Mouse (Mus musculus) right cerebral cortex, postnatal 10 days (tissue): Measurements from ENCODE around the gene Mthfd1.

Source experiments
- DNase-seq, 2 experiments: peaks; one replicate each; pipeline ENCODE4 v3.0.0; 2021; ENCODE audit warnings: low spot score in 2 of 2

Gene Mthfd1

DNA sequence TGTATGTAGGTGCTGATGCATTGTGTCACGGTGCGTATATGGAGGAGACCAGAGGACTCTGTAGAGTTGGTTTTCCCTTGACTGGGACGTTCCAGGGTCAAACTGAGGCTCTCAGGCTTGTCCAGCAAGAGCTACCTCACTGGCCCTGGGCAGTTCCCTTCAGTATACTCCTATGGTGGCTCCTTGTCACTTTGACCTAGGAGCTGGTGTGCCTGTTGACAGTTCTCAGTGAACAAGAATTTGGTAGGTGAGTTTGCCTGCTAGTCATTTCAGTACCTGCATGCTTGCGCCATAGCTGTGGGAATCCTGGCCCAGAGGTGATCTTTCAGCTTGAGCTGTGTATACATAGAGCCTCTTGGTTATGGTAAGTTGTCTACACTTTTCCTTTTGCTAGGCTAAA lies 7.8 kb downstream of the Mthfd1 start:
- DNase-seq = no peak

DNA sequence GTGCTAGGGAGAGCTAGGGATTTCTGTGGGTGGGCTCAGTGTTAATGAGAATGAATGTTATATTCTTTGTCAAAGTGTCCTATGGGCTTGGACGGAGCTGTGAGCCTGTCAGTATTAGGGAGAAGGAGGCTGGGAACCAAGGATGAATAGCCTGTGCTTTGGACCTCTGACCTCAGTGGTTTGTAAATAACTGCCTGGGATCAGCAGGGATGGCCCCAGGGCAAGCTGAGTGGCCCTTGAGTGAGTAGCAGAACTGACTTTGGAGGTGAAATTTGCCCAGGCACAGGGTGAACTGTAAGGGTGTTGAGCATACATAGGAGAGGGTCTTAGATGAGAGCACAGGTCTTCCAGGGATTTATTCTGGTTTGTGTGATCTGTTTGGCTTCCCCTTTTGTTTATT lies 8.8 kb downstream of the Mthfd1 start:
- DNase-seq = no peak

DNA sequence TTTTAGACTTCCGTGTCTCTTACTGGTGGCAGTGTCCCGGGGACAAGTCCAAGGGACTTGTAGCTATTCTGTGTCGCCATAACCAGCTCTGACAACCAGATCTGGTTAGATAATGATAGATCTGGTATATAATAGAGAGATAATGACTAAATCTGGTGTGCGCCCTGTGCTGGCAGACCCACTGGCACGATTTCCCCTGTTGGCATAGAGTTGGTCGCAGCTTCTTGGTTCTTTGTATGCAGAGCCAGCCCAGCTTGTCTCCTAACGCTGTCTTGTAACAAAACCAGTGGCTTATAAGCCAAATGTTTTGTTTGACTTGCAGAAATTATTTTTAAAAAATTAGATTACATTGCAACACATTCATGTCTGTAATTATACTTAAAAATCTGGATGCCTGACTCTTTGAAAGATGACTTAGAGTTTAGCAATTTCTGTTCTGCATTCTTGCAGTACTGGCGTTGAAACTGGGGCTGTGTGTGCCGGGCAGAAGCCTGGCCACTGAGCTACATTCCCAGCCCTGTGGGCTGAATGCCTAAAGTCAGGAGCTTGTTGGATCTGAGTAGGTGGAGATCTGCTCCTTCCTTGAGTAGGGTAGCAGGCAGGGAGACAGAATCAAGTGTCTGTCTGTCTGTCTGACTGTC lies 9.3 kb downstream of the Mthfd1 start:
- DNase-seq = peak; percentile 75 to 78

DNA sequence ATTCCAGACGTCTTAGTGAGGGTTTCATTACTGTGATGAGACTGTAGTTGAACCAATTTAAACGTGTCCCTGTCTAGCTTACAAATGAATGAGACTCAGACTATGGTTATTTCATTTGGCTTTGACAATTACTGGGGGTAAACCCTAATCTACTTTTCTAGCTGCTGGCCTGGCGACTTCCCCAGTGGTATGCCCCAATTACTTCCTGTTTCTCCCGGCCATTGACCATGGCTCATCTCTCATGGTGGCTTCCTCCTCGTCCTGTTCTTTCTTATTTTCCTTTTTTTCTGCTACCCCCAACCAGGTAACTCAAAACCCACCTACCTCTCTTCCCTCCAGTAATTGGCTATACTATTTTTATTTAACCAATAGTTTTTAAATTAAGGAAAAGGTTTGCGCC lies 9.9 kb downstream of the Mthfd1 start:
- no peak for DNase-seq

DNA sequence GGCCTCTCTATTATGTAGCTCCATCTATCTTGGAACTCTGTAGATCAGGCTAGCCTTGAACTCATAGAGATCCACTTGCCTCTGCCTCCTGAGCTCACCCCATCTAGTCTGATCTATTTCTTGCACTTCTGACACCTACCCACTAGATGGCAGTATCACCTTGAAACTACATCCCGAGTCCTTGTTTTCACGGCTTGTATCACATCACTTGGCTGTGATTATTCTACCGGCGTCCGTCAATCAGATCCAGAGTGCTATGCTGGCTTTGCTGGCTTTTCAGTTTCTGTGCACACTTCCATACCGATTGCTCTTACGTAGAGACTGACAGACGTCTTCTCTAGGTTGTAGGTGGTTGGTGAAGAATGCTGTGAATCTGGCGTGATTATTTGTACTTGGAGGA lies 11.8 kb downstream of the Mthfd1 start:
- peak in 1 of 2 experiments; percentile 46 for DNase-seq

DNA sequence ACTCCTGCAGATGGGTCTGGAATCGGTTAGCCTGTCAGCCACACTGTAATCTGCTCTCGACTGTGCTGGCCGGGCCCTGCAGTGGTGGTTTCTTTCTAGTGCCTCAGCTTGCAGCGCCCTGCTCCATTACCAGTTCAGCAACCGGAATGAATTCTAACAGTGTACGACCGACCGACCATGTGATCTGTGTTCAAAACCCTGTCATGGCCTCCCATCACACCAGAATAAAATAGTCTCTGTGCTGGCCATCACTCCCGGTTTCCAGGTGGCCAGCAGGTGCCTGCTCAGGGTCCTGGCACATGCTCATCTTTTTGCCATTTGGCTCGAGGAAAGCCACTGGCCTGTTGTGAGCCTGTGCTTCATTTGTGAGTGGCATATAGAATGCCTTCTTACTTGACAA lies 13.6 kb downstream of the Mthfd1 start:
- no peak for DNase-seq

DNA sequence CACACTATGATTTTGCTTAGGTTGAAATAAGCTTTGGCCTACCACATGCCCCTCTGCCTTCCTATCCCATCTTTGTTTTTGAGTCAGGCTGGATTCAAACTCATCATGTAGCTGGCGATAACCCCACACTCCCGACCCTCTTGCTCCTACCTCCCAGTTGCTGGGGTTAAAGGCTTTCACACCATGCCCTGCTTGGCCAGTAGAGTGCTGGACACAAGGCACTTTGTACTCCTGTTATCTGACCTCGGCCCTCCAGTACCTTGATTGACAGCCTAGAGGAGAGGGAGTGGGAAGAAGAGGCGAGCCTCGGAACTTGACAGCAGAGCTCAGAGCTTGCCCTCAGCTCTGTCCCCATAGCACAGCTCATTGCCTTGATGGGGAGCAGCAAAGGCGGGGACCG lies 14.1 kb downstream of the Mthfd1 start:
- DNase-seq = no peak

DNA sequence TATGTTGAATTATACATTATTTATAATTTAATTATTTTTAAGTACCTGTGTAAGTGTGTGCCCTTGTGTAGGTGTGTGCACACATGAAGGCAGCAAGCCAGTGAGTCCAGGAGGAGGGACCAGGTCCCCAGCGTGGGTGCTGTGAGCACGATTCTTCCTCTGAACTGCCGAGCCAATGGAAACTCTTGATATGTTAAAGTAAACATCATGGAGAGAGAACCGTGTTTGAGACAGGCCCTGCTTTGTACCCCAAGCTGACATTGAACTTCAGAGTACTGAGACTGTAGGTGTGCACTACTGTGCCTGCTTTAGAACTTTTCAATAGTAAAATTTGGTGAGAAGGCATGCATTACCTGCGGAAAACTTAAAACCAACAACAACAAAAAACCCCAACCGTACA lies 16.4 kb downstream of the Mthfd1 start:
- no peak for DNase-seq

DNA sequence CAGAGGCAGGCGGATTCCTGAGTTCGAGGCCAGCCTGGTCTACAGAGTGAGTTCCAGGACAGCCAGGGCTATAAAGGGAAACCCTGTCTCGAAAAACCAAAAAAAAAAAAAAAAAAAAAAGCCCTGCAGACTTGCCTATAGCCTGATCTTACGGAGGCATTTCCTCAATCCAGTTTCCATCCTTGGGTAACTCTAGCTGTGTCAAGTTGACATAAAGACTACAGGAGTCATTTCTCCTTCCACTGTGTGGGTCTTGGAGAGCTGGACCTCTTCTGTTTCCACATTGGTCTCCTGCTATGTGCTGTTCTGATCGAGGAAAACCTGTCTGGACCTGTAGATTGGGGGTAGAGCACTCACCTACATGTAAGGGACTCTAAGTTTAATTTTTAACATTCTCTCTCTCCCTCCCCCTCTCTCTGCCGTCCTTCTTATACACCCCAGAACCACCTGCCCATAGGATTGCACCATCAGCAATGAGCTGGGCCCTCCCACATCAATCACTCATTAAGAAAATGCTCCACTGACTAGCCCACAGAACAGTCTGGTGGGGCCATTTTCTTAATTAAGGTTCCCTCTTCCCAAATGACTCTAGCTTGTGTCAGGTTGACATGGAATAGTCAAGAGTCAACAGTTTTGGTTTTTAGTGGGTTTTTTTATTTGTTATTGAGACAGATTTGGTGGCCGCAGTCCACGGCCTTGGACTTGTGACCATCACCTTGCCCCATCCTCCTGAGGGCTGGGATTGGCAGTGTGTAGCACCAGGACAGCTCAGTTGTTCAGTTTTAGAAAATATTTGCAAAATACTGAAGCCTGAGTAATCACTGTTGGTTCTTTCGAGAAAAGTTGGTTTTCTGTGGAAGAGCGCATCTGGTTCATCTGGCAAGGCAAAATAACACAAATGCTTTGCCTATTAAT lies 17.8 kb downstream of the Mthfd1 start:
- DNase-seq = no peak

DNA sequence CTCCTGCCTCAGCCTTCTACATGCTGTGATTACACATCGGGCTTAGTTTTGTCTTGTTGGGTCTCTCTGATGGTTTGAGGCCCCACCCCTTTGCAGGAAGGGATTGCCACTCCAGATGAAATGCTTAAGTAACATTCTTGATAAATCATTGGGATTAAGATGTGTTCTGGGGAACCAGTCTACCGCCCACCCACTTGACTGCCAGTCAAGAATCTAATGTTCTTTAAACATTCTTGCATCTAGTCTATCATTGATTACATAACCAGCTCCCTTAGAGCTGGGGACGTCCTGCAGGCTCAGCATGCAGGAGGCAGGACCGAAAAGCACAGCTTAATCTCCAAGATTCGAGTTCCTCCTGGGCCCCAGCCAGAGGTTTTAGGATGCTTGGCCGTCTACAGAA lies 23.1 kb downstream of the Mthfd1 start:
- no peak for DNase-seq

DNA sequence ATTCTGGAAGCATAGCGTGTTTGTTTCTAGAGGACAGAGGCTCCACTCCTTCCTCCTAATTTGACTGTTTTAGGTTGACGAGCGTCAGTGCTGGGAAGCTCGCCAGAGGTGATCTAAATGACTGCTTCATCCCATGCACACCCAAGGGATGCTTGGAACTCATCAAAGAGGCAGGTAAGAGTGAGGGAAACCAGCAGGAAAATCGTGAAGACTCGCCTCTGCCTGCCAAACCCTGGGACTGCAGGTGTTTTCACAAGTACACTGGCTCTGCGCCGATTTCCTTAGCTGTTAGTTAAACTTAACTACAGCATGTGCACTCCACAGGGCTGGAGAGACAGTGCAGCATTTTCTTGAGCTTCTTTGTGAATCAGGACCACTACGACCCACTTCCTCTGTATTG lies 25.5 kb downstream of the Mthfd1 start:
- DNase-seq = peak in 1 of 2 experiments; percentile 49

DNA sequence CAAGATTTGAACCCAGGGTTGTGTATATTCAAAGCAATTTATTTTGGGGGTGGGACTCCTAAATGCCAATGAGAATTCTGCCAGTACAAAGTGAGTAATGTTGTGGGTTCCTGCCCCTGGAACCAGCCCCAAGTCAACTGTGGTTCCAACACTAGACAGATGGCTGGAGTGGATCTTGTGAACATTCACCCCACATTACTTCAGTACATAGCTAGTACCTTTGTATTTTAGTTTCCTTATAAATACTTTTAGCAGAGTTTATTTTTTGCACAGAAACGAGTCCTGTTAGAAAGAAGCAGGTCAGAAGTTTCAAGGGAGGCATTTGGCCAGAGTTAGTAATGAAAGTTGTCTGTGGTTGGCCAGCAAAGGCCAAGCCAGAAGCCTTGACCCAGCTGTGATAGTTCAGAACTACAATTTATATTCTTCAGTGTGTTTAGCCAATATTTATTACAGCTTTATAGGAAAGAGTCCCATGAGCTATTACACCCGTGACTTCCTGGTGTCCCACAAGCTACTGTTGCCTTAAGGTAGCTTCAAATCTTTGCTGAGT lies 26.1 kb downstream of the Mthfd1 start:
- no peak for DNase-seq

DNA sequence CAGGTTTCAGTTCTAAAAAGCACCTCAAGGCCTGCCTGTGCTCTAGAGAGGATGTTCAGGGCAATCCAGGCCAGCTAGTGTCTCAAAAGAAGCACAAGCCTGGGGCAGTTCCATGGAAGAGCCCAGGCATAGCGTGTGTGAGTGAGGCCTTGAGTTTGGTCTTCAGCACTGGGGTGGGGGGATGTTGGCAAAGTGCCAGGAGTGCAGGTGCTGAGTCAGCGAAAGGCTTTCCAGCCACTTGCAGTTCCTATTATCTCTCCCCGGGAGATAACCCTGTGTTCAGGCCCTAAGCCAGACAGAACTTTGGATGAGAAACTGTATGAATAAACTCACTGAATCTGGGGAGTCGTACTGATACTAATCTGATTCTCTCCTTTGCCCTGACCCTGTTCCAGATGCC lies 27.0 kb downstream of the Mthfd1 start:
- DNase-seq = no peak

DNA sequence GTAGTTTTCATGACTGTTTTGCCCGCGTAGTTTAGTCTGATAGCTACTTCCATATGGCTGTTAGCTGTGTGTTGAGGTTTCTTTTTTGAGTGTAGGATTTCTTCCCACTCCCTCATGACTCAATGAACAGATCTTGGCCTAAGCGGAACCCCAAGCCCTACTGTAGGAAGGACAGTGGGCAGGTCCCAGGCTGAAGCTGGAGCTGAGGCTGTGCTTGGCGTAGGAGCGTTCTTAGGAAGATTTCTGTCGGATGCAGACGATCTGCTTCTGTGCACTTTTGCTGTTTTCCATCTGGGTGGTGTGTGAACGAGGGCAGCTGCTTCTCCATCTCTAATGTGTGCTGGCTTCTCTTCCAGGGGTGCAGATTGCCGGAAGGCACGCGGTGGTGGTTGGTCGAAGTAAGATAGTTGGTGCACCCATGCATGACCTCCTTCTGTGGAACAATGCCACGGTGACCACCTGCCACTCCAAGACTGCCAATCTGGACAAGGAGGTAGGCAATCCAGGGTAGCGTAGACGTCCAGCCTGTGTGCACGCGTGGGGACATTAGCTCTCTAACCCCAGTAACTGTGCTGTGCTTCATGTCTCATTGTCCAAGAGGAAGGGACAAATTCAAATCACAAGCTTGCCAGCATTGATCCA lies 27.6 kb downstream of the Mthfd1 start:
- no peak for DNase-seq

DNA sequence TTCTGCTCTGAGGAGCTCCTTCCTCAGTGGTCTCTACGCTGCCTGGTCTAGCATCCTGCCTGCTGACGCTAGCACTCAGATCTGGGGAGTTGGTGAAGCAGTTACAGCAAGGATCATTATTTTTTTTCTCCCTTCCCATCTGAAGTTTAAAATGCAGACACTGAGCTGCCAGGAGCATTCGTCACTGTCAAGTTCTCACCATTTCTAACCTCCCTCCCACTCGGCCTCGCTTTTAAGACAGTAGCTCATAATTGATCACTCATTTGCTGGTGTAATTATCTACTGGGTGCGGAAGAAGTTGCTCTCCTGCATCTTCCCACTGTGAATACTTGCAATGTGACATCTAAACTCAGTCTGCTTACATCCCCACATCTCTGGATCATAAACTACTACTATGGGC lies 30.3 kb downstream of the Mthfd1 start:
- no peak for DNase-seq

DNA sequence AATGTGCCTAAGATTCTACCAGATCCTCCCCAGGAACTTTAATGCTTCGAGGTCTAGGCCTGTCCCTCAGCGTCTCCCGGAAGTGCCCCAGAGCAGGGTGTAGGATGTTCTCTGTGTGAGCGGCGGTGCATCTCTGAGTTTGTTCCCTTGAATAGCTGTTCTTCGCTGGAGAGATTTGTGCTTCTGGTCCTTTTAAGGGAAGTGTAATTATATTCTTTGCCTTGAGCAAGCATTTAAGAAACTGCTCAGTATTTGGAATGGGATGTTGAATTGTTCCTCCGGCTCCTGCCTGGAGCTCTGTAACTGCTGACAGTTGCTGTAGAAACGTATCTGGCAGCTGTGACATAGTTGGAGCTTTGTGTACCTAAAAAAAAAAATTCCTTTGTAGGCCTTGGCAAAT lies 32.9 kb downstream of the Mthfd1 start:
- peak; percentile 54 to 69 for DNase-seq

DNA sequence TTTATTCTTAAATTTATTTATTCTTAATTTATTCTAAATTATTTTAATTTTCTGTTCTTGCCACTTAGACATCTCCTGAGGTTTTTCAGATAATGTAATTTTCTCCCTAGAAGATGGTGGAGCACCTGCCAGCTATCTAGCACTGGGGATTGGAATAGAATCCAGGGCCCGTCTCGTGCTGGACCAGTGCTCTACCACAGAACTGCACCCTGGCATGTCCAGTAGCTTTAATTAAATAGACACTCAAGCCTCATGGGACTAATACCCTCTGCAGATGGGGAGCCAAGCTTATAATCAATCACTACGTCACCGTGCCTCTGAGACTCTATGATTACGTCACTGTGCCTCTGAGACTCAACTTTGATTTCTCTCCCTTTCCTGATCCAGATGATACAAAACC lies 33.4 kb downstream of the Mthfd1 start:
- DNase-seq = no peak

DNA sequence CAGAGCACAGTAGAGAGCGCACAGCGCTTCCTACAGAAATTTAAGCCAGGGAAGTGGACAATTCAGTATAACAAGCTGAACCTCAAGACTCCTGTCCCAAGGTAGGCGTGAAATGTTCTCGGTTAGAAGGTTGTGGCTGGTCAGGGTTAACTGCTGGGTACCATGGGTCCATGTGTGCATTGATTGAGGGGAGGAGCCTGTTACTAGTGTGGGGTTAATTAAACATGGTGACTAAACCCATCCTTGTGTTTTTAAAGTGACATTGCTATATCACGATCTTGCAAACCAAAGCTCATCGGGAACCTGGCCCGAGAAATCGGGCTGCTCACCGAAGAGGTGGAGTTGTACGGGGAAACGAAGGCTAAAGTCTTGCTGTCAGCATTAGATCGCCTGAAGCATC lies 34.3 kb downstream of the Mthfd1 start:
- DNase-seq = no peak

DNA sequence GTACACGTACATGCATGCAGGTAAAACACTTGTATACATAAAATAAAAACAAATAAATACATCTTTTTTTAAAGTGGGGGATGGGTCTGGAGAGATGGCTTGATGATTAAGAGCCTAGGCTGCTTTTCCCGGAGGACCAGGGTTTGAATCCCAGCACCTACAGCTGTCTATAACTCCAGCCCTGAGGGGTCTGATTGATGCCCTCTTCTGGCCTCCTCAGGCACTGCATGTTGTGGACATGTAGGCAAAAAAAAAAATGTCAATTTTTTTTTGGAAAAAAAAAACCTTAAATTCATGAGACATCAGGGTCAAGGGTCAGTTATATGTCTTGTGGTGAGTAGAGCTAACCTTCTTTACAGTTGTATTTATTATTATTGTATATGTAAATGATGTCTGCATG lies 35.2 kb downstream of the Mthfd1 start:
- DNase-seq = no peak

DNA sequence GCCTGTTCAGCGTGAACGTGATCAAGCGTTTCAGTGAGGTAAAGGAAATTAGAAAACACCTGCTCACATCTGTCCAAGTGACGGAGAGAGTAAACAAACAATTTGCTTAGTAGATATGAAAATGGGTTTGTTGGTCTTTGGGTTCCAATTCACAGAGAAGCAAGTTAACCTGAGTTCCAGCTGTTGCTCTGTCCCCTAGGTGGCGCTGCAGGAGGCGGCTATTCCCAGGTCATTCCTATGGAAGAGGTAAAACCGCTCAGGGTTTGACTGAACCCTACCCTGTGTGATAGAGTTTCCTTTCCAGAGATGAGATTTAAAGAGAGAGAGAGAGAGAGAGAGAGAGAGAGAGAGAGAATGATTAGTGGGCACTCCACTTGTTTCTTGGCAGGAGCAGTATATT lies 38.1 kb downstream of the Mthfd1 start:
- DNase-seq = peak in 1 of 2 experiments; percentile 73

DNA sequence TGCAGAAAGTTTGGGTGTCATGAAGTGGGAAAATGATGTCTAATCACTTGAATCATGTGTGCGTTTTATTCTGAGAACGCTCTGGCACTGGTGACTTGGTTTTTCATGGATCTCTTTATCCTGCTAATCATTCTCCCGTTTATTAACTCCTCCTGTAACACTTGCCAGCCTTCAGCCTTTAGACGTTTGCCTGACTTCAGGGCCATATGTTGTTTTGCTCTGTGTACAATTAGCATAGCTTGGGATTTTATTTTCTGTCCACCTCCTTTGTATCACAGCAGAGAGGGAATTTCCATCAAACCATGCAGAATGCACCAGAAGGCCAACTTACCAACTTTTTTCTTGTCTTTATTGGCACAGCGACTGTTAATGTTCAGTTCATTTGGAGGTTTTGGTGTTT lies 42.7 kb downstream of the Mthfd1 start:
- DNase-seq = no peak

DNA sequence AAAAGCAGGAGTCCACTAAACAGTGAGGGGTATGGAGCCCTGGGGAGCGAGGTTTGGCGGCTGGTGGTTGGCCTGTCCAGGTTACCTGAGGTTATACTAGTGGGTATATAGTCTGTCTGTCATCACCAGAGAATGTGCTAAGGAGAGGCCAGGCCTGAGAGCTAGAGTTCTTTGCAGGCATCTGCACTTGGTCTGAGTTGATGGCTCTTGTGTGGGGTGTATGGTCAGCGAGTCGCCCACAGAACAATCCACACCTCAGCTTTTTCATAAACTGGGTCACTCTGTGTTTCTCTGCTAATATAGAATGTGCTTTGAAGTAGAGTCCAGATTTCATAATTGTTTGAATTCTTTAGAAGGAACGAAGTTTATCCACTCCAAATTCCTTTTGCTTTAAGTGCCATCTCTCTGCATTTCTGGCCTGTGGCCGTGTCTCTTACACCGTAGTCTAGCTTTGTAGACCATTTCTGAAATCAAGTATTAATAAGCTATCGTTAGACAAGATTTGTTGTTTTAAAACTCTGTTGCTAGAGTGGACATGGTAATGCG lies 44.3 kb downstream of the Mthfd1 start:
- DNase-seq = no peak
